Mouse (Mus musculus) spleen, postnatal 10 days (tissue): Measurements from ENCODE around the gene Acoxl.

Experiments used
- DNase-seq, 2 experiments: peaks; one replicate each; pipeline ENCODE4 v3.0.0; 2021 to 2022; ENCODE audit warnings: low spot score in 2 of 2

The Acoxl gene

DNA sequence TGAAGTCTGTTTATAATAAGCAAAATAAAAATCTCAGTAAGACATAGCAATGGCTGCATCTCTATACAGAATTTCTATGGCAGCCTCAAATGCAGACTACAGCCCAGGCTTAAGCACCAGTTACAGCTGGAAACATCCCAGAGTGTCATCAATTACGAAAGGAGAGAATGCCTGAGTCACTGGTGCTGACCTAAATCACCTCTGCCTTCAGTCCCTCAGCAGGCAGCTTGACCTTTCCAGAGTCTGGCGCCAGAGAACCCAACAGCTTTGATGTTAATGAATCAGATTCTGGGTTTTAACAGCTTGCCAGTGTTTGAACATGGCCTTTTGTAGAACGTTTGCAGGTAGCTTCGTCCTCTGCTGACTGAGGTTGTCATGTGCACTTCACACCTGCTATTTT, 193.4 kb downstream of the Acoxl start:
- no peak for DNase-seq

- no peak for DNase-seq
These were observed 194.8 kb downstream of the Acoxl start for GRCm38 (mm10) chr2:128033503-128033902.

GRCm38 (mm10) chr2:128034066-128034665, 195.5 kb downstream of the Acoxl start:
- DNase-seq = no peak

DNA sequence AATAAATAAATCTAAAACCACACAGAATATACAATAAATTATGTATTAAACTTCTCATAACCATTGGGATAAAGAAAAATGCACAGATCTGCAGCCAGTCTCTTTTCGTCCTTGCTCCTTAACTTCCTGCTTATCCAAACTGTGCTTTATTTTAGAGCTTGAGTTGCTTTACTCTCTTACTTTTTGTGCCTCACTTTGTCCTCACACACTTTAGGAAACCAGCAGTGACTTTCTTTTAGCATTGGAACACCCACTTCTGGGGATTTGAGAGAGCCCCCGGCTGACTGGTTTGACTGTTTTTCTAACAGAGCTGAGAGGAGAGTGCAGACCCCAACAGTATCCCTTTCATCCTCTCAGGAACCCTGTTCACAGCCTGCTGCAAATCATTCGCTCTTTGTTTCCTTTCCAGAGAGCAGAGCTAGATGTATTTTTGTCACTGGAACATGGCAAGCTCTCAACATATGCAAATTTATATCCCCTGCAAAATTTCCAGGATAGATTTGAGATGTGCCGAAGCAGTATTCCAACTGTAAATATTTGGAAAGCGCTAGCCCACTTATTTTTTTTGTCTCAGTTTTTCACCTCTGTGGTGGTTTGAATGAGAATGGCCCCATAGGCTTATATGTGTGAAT, 199.7 kb downstream of the Acoxl start:
- DNase-seq = no peak

DNA sequence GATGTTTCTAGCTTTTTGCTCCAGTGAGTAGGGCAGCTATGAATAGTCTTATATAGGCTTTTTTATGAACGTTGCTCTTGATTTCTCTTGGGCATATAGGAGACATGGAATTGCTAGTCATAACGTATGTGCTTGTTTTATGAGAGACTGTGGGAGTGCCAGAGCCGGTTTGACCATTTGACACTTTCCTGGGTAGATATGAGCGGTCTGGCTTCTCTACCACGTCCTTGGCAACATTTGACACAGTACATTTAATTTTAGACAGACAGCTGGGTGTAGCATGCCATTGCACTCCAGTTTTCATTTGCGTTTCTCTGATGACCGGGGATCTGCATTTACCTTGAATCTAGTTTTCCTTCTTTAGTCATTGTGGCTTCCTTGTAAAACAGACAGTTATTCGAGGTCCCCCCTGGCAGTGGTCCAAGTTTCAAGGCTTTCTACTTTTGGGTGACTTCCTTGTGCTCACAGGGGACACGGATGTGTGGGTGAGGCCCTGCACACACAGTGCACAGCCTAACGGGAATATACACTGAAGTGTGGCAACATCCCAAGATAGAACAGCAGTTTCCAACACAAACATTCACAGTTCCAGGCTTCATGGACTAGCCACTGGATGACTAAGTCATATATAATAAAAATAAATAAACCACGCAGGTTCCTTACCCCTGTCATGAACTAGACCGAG, 202.5 kb downstream of the Acoxl start:
- DNase-seq = peak in 1 of 2 experiments; percentile 31

GRCm38 (mm10) chr2:128046454-128046853, 207.8 kb downstream of the Acoxl start:
- DNase-seq = no peak

DNA sequence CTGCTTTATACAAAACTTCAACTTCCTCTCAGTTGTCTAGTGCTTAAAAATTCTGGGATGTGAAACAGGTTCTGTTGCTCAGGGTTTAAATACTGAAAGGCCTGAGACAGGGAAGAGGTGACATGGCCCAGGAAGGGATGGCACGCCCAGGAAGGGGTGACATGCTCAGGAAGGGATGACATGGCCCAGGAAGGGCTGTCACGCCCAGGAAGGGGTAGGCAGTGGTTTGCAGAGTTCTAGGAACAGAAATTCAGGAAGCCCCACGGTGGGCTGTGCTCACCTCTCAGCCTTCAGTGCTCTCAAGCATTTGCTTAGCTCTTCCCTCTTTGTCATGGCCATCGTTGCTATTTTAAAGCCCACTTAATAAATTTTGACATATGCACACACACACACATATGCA, 216.2 kb downstream of the Acoxl start:
- no peak for DNase-seq

GRCm38 (mm10) chr2:128057872-128058271, 219.2 kb downstream of the Acoxl start:
- DNase-seq = no peak

DNA sequence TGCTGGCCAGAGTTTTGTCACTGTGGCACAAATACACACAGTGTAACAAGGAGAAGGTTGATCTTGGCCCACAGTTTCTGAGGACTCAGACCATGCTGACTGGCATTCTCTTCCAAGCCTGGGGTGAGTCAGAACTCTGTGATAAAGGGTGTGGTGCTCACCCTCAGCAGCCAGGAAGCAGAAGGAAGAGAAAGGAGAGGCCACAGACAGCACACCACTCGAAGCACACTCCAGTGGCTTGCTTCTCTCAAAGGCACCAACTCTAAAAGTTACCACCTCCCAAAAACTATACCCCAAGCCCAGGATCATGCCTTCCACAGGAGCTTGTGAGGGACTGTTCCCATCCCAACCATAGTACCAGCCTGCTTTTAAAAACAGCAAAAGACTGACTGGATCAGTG, 220.0 kb downstream of the Acoxl start:
- no peak for DNase-seq

DNA sequence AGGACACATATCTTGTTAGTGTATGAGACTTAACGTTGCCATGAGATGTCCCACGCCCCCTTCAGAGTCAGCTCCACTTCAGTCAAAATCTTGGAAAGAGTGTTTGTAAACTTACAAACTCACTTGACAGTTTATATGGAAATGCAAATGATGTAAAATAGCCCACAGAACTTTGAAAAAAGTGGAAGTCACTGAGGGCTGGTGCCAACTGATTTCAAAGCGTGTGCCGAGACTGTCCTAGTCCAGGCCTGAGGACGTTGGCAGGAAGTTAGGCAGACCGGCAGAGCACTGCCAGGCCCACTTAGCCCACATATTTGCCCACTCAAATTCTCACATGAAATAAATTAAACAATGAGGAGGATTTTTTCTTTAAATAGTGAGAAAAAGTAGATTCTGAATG, 221.5 kb downstream of the Acoxl start:
- no peak for DNase-seq

- DNase-seq = peak in 1 of 2 experiments; percentile 32
These were observed 222.1 kb downstream of the Acoxl start for GRCm38 (mm10) chr2:128060680-128061287.

GRCm38 (mm10) chr2:128061491-128061890, 222.8 kb downstream of the Acoxl start:
- DNase-seq = no peak

GRCm38 (mm10) chr2:128062756-128063155, 224.1 kb downstream of the Acoxl start:
- DNase-seq = no peak

DNA sequence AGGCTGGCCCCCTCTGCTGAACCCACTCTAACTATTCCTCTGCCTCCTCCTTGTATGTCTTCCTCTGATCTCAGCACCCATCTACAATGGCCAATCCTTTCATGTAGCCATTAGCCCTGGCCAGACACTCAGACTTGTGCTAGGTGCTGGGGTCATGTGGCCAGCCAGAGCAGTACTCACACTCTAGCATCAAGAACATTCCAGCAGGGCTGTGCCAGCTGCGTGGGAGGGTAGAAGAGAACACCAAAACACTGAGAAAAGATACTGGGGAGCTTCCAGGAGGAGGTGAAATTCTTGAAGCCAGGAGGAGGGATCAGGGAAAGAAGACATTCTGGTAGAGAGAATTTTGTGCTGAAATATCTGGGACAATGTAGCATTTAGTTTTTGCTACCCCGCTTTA, 226.3 kb downstream of the Acoxl start:
- no peak for DNase-seq

GRCm38 (mm10) chr2:128065576-128065975, 226.9 kb downstream of the Acoxl start:
- DNase-seq = no peak

DNA sequence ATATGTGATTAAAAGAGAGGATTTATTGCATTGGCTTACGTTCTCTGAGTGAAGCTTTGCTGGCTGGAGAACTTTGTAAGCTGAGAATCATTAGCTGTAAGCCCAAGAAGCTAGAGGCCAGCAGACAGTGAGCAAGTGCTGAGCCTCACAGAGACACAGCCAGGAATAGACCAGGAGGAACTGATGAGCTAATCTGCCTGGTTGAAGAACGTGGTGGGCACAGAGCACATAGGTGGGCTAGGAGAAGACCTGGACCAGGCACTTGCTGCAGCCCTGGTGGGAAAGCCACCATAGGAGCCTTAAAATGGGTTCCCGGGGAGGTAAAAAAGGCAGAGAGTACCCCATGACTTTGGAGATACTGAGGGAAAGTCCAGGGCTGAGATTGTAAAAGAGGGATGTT, 228.5 kb downstream of the Acoxl start:
- DNase-seq = no peak

GRCm38 (mm10) chr2:128067596-128067995, 228.9 kb downstream of the Acoxl start:
- DNase-seq = no peak

DNA sequence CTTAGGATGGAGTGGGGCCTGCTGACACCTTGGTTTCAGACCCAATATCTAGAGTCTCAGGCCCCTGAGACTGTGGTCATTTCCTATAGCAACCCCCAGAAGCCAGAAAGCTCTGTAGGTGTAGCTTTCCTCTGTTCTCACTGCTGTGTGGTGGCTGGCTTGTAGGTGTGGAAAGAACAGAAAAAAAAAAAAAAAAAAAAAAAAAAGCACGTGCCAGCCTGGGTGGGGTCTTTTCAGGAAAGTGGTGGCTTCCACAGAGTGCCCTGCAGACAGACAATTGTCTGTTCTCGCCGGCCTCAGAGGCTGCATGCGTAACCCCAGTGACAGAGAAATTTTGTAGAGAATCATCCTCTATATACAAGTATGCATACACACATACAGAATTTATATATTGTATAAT, 229.5 kb downstream of the Acoxl start:
- DNase-seq = no peak

DNA sequence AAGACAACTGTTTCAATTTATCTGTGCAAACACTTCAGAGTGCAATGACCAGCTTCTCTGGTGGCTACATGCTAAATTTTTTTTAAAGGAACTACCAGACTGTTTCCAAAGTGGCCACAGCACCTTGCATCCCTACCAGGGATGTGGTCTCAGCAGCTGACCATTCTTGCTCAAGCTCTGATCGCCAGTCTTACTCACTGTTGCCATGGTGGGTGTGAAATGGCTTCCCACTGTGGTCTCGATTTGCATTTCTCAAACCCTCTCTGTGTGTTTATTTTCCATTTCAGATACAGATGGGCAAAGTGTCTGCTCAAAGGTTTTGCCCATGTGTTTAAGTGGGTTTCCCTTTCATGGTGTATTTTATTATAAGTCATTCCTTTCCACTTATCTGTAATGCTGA, 230.3 kb downstream of the Acoxl start:
- no peak for DNase-seq

- no peak for DNase-seq
These were observed 233.1 kb downstream of the Acoxl start for GRCm38 (mm10) chr2:128071791-128072190.

- no peak for DNase-seq
These were observed 234.3 kb downstream of the Acoxl start for GRCm38 (mm10) chr2:128072944-128073343.

DNA sequence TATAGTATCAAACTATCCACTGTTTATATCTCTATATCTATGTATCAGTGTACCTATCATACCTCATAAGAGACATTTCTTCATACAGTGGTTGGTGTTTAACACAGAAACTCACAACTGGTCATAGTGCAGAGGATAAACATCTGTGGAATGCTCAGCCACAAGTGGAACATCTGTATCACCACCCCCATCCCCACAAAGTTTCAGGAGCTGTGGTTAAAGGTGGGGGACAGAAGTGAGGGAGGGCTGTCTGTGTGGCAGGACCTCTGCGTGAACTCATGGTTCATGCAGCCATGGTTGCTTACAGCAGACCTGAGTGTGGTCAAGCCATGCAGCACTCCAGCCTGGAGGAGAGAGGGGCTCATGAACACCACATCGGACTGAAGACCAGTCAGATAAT, 234.9 kb downstream of the Acoxl start:
- no peak for DNase-seq

DNA sequence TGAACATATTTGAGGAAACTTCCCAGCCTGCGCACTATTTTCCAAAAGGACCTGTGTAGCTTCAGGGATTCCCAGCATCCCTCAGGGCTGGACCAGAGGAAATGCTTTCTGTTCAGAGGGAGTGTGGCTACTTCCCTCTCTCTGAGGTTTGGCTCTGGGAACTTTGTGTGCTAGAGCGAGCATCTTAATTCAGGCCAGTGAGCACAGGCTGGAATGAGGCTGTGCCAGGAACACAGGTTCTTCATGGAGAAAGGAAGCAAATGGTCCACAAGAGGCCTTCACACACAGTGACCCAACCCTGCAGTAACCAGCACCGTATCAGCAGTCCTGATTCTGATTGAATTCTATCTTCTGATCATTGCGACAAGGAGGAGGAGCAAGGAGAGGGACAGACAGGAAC, 238.3 kb downstream of the Acoxl start:
- DNase-seq = no peak
